Mouse (Mus musculus): ENCODE data around the gene Slfnl1. TPM values are rescaled to one million over a fixed set of nuclear protein-coding genes. Genes with fewer than 3 reads are reported as not detected.

The Slfnl1 gene
- polyA plus RNA-seq, 1 experiment from 2014 or later = not detected

DNA sequence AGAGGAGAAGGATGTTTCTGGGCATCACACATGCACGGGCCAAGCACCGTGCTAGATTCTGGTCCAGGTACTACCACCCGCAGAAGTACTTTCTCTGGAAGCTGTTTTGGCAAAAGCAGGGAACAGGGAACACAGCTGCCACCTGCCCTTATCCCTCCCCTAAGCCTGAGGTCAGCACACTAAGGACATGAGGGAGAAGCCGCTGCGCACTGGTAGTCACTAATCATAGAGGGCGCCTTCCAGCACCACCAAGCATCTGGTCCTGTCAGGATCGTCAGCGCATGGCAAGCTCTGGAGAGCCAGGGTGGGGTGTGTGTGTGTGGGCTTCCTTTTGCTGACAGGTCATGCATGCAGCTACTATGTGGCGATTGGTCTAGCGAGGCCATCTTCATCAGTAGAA lies 6.6 kb downstream of the Slfnl1 start:
- no peak for ATAC-seq (ENCODE audit: insufficient number of reproducible peaks, insufficient read depth, low FRiP score, low TSS enrichment, low read depth)
- Histone ChIP-seq H3K27me3 (no peaks in the 10 kb centered on the region), H3K27ac (no peak overlapping the region), H3K9me3 (no peaks in the 10 kb centered on the region), H3K4me1 (no peaks in the 10 kb centered on the region), H3K4me3 (no peak overlapping the region), H3K4me2 (no peak overlapping the region), H3K9ac (no peak overlapping the region), H3K36me3 (peaks cover 63% of the 10 kb centered on the region)
- 96% methylated on average over 10 of the region's 10 CpGs for WGBS

DNA sequence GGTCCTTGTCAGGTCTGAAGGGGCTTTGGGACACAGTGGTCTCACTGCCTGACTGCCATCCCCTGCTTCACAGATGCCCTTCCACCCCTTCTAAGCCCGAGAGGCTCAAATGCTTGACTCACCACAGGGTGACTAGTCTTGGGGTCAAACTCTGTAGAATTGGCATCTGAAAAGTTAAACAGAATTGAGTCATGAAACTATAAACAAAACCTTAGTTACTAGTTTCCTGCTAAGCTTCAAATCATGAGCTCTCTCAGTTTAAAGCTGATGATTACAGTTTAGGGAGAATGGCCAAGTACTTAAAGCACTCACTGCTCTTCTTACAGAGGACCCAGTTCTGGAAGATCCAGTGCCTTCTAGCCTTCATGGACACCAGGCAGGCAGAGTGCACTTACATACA lies 12.9 kb downstream of the Slfnl1 start:
- ATAC-seq (ENCODE audit: insufficient number of reproducible peaks, insufficient read depth, low FRiP score, low TSS enrichment, low read depth) = no peak
- Histone ChIP-seq H3K4me2 (no peak overlapping the region), H3K9ac (no peak overlapping the region), H3K4me3 (no peak overlapping the region), H3K36me3 (peaks cover 95% of the 10 kb centered on the region), H3K27me3 (no peaks in the 10 kb centered on the region), H3K27ac (no peak overlapping the region), H3K4me1 (no peaks in the 10 kb centered on the region), H3K9me3 (no peaks in the 10 kb centered on the region)
- 81% methylated on average over 1 of the region's 1 CpGs for WGBS

DNA sequence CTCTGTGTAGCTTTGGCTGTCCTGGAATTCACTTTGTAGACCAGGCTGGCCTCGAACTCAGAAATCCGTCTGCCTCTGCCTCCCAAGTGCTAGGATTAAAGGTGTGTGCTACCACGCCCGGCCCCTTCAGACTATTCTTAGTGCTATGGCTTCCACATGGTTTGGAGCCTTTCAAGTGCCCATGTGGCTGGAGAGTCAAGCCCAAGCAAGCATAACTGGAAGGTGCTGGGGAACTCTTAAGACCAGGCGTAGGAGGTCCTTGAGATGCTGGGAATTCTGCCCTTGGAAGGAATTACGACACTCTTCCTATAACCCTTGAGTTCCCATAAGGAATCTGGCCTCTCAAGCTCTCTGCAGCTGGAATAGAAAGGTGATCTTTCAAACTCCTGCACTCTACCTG lies 24.6 kb downstream of the Slfnl1 start:
- no peaks in the 10 kb centered on the region for H3K9me3 ChIP-seq
- H3K36me3 ChIP-seq = peaks cover 87% of the 10 kb centered on the region
- WGBS = 94% methylated on average over 6 of the region's 6 CpGs

DNA sequence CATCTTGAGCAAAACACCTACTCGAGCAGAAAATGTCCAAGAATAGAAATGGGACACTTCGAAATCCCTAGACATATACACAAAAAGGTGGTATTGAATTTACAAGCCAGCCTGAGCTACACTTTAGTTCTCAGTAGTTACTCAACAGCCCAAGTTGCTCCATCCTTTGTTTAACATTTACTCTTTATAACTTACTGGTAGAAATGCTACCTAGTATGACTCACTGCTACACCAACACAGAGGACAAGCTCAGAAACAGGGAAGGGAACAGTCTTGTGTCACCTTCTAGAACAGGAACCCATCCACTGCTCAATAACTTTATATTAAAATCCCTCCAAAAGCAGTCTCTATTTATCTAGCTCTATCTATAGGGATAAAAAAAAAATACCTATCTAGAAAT lies 33.7 kb downstream of the Slfnl1 start:
- Histone ChIP-seq H3K27ac (no peak overlapping the region), H3K36me3 (peaks cover 52% of the 10 kb centered on the region), H3K4me3 (no peak overlapping the region), H3K4me2 (no peak overlapping the region), H3K9me3 (no peaks in the 10 kb centered on the region), H3K4me1 (peaks cover 20% of the 10 kb centered on the region), H3K9ac (no peak overlapping the region), H3K27me3 (no peaks in the 10 kb centered on the region)
- ATAC-seq (ENCODE audit: insufficient number of reproducible peaks, insufficient read depth, low FRiP score, low TSS enrichment, low read depth) = no peak
- WGBS = 86% methylated on average over 2 of the region's 2 CpGs

More for the DNA sequence above, 24.6 kb downstream of the Slfnl1 start:
- H3K4me2 ChIP-seq = no peak overlapping the region
- no peak overlapping the region for H3K9ac ChIP-seq
- no peak overlapping the region for H3K4me3 ChIP-seq
- ATAC-seq (ENCODE audit: insufficient number of reproducible peaks, insufficient read depth, low FRiP score, low TSS enrichment, low read depth) = no peak
- H3K27me3 ChIP-seq = no peaks in the 10 kb centered on the region
- no peak overlapping the region for H3K27ac ChIP-seq
- no peaks in the 10 kb centered on the region for H3K4me1 ChIP-seq

DNA sequence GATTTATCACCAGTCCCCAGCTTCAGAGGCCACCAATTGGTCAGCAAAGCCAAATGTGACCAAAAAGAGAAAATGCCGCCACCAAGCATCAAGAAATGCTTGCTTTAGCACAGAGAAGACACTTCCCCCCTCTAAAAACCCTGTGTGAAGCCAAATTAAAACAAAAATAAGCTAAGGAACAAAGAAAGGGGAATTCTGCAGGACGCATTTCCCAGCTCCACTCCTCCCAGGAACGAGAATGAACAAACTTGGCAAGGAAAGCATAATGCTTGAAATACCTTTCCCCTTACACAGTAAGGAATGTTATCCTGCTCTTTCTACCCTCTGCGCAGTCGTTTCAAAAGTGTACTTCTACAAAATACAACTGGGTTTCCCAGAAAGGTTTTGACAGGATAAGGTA lies 36.0 kb downstream of the Slfnl1 start:
- H3K4me3 ChIP-seq = peak overlapping the region; percentile 80
- H3K4me2 ChIP-seq = peak overlapping the region; percentile 65
- peaks cover 29% of the 10 kb centered on the region for H3K4me1 ChIP-seq
- H3K27me3 ChIP-seq = no peaks in the 10 kb centered on the region
- H3K36me3 ChIP-seq = peaks cover 33% of the 10 kb centered on the region
- no peaks in the 10 kb centered on the region for H3K9me3 ChIP-seq
- peak overlapping the region; percentile 48 for H3K27ac ChIP-seq
- 0 out of 2 replicates have a peak overlapping the region, but pooled peaks have one; percentile 57 for H3K9ac ChIP-seq
- WGBS = 35% methylated on average over 5 of the region's 5 CpGs
- ATAC-seq (ENCODE audit: insufficient number of reproducible peaks, insufficient read depth, low FRiP score, low TSS enrichment, low read depth) = no peak

DNA sequence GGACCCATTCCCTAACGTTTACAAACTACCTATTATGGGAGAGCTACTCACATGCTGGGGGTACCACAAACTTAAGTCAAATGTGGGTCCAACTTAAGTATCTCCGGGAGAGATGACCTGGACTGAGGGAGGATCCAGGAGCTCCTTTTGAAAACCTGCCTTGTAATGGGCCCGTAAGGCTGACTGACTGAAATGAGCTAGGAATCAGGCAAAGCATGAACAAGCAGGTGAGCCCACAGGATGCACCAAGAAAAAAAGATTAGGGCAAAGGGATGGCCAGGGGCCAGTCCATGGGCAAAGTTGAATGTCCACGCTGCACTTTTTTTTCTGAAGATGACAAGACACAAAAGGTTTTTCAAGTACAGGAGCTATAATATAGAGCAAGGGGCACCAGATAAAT lies 37.0 kb downstream of the Slfnl1 start:
- peak overlapping the region; percentile 65 for H3K4me2 ChIP-seq
- peak overlapping the region; percentile 80 for H3K4me3 ChIP-seq
- peaks cover 29% of the 10 kb centered on the region for H3K4me1 ChIP-seq
- no peak overlapping the region for H3K27ac ChIP-seq
- H3K36me3 ChIP-seq = peaks cover 23% of the 10 kb centered on the region
- no peaks in the 10 kb centered on the region for H3K9me3 ChIP-seq
- H3K27me3 ChIP-seq = no peaks in the 10 kb centered on the region
- H3K9ac ChIP-seq = peak overlapping the region; percentile 94
- ATAC-seq (ENCODE audit: insufficient number of reproducible peaks, insufficient read depth, low FRiP score, low TSS enrichment, low read depth) = no peak
- 5% methylated on average over 4 of the region's 4 CpGs for WGBS

DNA sequence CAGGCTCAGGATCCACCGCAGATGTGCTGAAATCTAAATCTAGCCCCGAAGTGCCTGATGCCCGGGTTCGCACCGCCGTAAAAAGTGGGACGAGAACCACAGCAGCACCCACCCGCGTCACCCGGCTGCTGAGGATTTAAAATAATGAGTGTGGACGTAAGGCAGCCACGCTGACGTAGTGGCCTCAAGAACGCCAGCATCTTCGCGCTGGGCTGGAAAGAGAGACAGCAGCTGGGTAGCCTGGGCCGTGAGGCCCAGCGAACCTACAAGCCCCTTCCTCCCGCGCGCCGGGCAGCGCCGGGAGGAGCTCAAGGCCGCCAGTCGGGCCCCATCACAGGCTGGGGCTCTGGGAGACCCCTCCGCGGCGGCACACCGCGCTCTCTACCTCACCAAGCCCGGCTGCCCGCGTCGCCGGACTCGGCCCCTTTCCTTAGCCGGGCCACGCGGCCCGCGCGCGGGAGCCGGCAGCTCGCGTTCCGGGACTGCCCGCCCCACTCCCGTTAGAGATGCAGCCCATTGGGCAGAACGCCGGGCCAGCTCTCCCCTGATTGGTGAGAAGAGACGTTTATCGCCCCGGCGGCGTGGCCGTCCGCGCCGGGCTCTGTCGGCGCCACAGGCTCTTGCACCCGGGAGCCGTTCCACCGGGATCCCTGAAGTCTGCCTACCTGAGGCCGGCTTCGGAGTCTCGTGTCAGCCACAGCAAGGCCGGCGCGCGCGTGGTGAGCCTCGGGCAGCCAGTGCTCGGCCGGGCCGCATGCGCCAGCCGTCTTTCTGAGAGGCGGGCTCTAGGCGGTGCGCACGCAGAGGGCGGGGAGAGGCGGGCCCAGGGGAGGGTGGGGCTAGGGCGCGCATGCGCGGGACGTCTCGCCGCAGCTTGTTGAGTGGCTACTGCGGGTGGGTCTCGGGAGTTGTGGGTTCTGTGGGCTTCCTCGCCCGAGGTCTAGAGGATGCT lies 37.7 kb downstream of the Slfnl1 start, which contains the start of gene Ctps:
TSS of gene Ctps (minus strand) at position 791 of the 952 bp plus-strand sequence.
- H3K4me1 ChIP-seq = peaks cover 29% of the 10 kb centered on the region
- peak within 1 kb of the TSS; percentile 65 for H3K4me2 ChIP-seq
- H3K27ac ChIP-seq = peak within 1 kb of the TSS; percentile 94
- WGBS = under 1% methylated on average over 97 of the region's 97 CpGs
- peak; percentile 97 for ATAC-seq (ENCODE audit: insufficient number of reproducible peaks, insufficient read depth, low FRiP score, low TSS enrichment, low read depth)
- no peaks in the 10 kb centered on the region for H3K27me3 ChIP-seq
- H3K9me3 ChIP-seq = no peaks in the 10 kb centered on the region
- H3K36me3 ChIP-seq = peaks cover 16% of the 10 kb centered on the region
- H3K9ac ChIP-seq = peak within 1 kb of the TSS; percentile 94
- H3K4me3 ChIP-seq = peak within 1 kb of the TSS; percentile 80

DNA sequence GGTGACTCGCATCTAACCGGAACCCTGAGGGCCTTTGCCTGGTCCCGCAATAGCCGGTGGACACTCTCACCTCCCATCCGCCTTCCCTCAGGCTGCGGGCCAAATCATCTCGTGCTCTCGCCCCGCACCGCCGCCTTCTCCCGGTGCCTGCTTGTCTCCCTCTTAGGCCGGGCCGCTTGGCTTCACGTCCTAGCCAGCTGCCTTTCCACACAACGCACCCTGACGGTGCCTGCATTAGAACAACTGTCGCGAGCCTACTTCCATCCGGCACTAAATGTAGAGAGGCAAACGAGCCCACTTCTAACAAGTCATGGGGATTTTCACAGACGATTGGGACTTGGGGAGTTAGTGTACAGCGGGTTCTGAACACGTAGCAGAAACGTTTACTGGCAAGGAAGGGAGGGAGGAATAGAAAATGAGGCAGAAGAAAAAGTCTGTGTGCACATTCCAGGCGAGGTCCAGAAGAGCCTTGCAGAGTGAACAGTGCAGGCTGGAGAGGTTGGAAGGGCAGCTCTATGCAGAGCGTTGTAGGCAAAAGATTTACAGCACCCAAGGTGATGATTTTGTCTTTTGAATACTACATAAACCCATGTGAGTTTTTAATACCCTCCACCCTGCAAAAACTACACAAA lies 38.5 kb downstream of the Slfnl1 start:
- Histone ChIP-seq H3K9me3 (no peaks in the 10 kb centered on the region), H3K27ac (peak overlapping the region; percentile 94), H3K9ac (peak overlapping the region; percentile 94), H3K4me3 (peak overlapping the region; percentile 80), H3K27me3 (no peaks in the 10 kb centered on the region), H3K36me3 (0 out of 2 replicates have a peak, but pooled peaks cover 9% of the 10 kb centered on the region), H3K4me1 (peaks cover 29% of the 10 kb centered on the region), H3K4me2 (peak overlapping the region; percentile 65)
- WGBS = 1% methylated on average over 27 of the region's 27 CpGs
- peak; percentile 68 for ATAC-seq (ENCODE audit: insufficient number of reproducible peaks, insufficient read depth, low FRiP score, low TSS enrichment, low read depth)

DNA sequence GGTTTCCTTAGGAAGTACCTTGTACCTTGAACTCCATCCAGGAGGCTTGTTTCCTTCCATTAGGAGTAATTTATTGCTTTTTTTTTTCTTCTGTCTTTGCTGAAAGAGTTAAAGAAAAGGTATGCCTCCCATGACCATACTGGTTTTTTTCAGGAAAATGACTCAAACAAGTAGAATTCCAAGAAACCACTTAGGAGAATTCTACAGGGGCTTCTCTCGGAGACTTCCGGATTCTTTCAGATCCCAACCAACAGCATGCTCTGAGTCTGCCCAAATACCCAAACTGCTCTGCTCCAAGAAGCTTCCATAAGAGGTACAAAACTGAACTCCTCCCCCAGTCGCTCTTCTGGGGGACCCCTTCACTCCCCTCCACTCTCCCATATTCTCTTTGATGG lies 39.0 kb downstream of the Slfnl1 start:
- Histone ChIP-seq H3K4me1 (peaks cover 29% of the 10 kb centered on the region), H3K9ac (peak overlapping the region; percentile 94; the same call in 1 of the 2 replicates), H3K4me2 (peak overlapping the region; percentile 65), H3K27me3 (no peaks in the 10 kb centered on the region), H3K36me3 (0 out of 2 replicates have a peak, but pooled peaks cover 6% of the 10 kb centered on the region), H3K4me3 (peak overlapping the region; percentile 80; the same call in 1 of the 2 replicates), H3K27ac (peak overlapping the region; percentile 94), H3K9me3 (no peaks in the 10 kb centered on the region)
- ATAC-seq (ENCODE audit: insufficient number of reproducible peaks, insufficient read depth, low FRiP score, low TSS enrichment, low read depth) = no peak
- 37% methylated on average over 3 of the region's 3 CpGs for WGBS

DNA sequence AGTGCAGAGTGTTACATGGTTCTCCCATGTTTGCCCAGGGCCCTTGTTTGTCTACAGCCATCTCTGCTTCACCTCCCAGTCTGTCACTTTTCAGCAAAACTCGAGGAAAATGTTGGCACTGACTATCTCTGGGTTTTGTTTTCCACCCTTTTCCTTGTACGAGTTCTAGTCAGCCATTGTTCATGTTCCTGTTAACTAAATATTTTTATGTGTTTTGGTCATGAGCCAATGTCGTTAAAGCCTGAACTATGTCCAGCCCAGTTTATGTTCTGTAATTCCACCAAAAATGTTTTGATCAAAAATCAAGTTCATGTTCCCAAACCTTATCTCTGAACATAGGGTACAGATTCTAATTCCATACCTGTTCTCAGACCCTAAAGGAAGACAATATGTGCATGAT lies 39.7 kb downstream of the Slfnl1 start:
- ATAC-seq (ENCODE audit: insufficient number of reproducible peaks, insufficient read depth, low FRiP score, low TSS enrichment, low read depth) = no peak
- Histone ChIP-seq H3K36me3 (0 out of 2 replicates have a peak, but pooled peaks cover 2% of the 10 kb centered on the region), H3K4me2 (no peak overlapping the region), H3K27ac (no peak overlapping the region), H3K9ac (no peak overlapping the region), H3K9me3 (no peaks in the 10 kb centered on the region), H3K27me3 (no peaks in the 10 kb centered on the region), H3K4me1 (peaks cover 29% of the 10 kb centered on the region), H3K4me3 (no peak overlapping the region)
- 65% methylated on average over 3 of the region's 3 CpGs for WGBS

DNA sequence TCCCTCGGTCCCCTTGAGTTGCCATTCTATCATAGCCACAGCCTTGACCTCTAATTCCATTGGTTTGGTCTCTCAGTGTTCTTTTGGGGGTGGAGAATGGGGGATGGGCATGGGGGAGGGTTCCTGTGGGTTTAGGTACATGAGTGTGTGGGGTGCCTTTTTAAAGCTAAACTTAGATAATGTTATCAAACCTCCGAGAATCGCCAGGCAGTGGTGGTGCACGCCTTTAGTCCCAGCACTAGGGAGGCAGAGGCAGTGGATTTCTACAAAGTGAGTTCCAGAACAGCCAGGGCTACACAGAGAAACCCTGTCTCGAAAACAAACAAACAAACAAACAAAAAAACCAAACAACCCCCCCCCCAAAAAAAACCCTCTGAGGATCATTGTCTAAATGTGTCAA lies 48.9 kb downstream of the Slfnl1 start:
- H3K27me3 ChIP-seq = no peaks in the 10 kb centered on the region
- no peak overlapping the region for H3K4me3 ChIP-seq
- no peak overlapping the region for H3K9ac ChIP-seq
- H3K9me3 ChIP-seq = no peaks in the 10 kb centered on the region
- H3K4me1 ChIP-seq = no peaks in the 10 kb centered on the region
- no peak overlapping the region for H3K4me2 ChIP-seq
- ATAC-seq (ENCODE audit: insufficient number of reproducible peaks, insufficient read depth, low FRiP score, low TSS enrichment, low read depth) = no peak
- WGBS = 78% methylated on average over 5 of the region's 5 CpGs
- H3K36me3 ChIP-seq = no peaks in the 10 kb centered on the region
- H3K27ac ChIP-seq = no peak overlapping the region
